Mouse (Mus musculus): ENCODE measurements around the gene Gm20695. TPM values are rescaled to one million over a fixed set of nuclear protein-coding genes. Genes with fewer than 3 reads are reported as not detected.
A peak's percentile ranks its signal among the peaks of the same experiment; 100 is the strongest.
"Not testable (repeated sequence)": the region's sequence is repeated elsewhere in the genome, so short reads cannot be mapped to it uniquely, and the experiment has no call there.

The Gm20695 gene
- polyA plus RNA-seq, 1 experiment from 2014 or later, result 3.7 TPM

GRCm38 (mm10) chr16:3851301-3851700 is 33.1 kb upstream of the Gm20695 start:
- not testable (repeated sequence) for H3K4me2 ChIP-seq (ENCODE audit: low read depth, severe bottlenecking); H3K9me3 ChIP-seq (ENCODE audit: control insufficient read depth, low read length); DNase-seq (ENCODE audit: low spot score); H3K27ac ChIP-seq (replicated peaks; ENCODE audit: low read depth, low read length); H3K4me1 ChIP-seq (ENCODE audit: control insufficient read depth, insufficient read depth, low read length); H3K27me3 ChIP-seq (ENCODE audit: control insufficient read depth, insufficient read depth, low read length); H3K36me3 ChIP-seq (ENCODE audit: control insufficient read depth, insufficient read depth, low read length); H3K9ac ChIP-seq (ENCODE audit: low read length); H3K4me3 ChIP-seq (ENCODE audit: low read depth, low read length); ATAC-seq (ENCODE audit: insufficient number of reproducible peaks, low FRiP score, low TSS enrichment, low read depth)
- WGBS, result 81% methylated on average over 11 of the region's 13 CpGs

- Histone ChIP-seq H3K27me3 (ENCODE audit: control insufficient read depth, insufficient read depth, low read length) (no peaks in the 10 kb centered on the region), H3K9ac (ENCODE audit: low read length) (no peak overlapping the region), H3K4me2 (ENCODE audit: low read depth, severe bottlenecking) (no peak overlapping the region), H3K4me3 (ENCODE audit: low read depth, low read length) (no peak overlapping the region), H3K27ac (replicated peaks; ENCODE audit: low read depth, low read length) (no peak overlapping the region), H3K9me3 (ENCODE audit: control insufficient read depth, low read length) (no peaks in the 10 kb centered on the region), H3K36me3 (ENCODE audit: control insufficient read depth, insufficient read depth, low read length) (no peaks in the 10 kb centered on the region), H3K4me1 (ENCODE audit: control insufficient read depth, insufficient read depth, low read length) (no peaks in the 10 kb centered on the region)
- 21% methylated on average over 12 of the region's 12 CpGs for WGBS
- ATAC-seq (ENCODE audit: insufficient number of reproducible peaks, low FRiP score, low TSS enrichment, low read depth) (no peak), DNase-seq (ENCODE audit: low spot score) (peak; percentile 57)
These were observed 31.9 kb upstream of the Gm20695 start for GRCm38 (mm10) chr16:3852586-3852985.

GRCm38 (mm10) chr16:3854437-3855182 is 29.8 kb upstream of the Gm20695 start:
- Histone ChIP-seq H3K36me3 (ENCODE audit: control insufficient read depth, insufficient read depth, low read length) (no peaks in the 10 kb centered on the region), H3K9ac (ENCODE audit: low read length) (no peak overlapping the region), H3K4me3 (ENCODE audit: low read depth, low read length) (no peak overlapping the region), H3K4me2 (ENCODE audit: low read depth, severe bottlenecking) (no peak overlapping the region), H3K9me3 (ENCODE audit: control insufficient read depth, low read length) (no peaks in the 10 kb centered on the region), H3K27me3 (ENCODE audit: control insufficient read depth, insufficient read depth, low read length) (no peaks in the 10 kb centered on the region), H3K4me1 (ENCODE audit: control insufficient read depth, insufficient read depth, low read length) (no peaks in the 10 kb centered on the region), H3K27ac (replicated peaks; ENCODE audit: low read depth, low read length) (no peak overlapping the region)
- no peak for DNase-seq (ENCODE audit: low spot score)
- no peak for ATAC-seq (ENCODE audit: insufficient number of reproducible peaks, low FRiP score, low TSS enrichment, low read depth)
- 74% methylated on average over 11 of the region's 11 CpGs for WGBS

GRCm38 (mm10) chr16:3855776-3856175 is 28.7 kb upstream of the Gm20695 start:
- H3K9me3 ChIP-seq (ENCODE audit: control insufficient read depth, low read length), result no peaks in the 10 kb centered on the region
- no peak overlapping the region for H3K27ac ChIP-seq (replicated peaks; ENCODE audit: low read depth, low read length)
- no peak overlapping the region for H3K4me3 ChIP-seq (ENCODE audit: low read depth, low read length)
- WGBS, result 77% methylated on average over 1 of the region's 1 CpGs
- no peaks in the 10 kb centered on the region for H3K4me1 ChIP-seq (ENCODE audit: control insufficient read depth, insufficient read depth, low read length)
- no peak overlapping the region for H3K4me2 ChIP-seq (ENCODE audit: low read depth, severe bottlenecking)
- H3K27me3 ChIP-seq (ENCODE audit: control insufficient read depth, insufficient read depth, low read length), result no peaks in the 10 kb centered on the region
- H3K9ac ChIP-seq (ENCODE audit: low read length), result no peak overlapping the region
- DNase-seq (ENCODE audit: low spot score) (no peak), ATAC-seq (ENCODE audit: insufficient number of reproducible peaks, low FRiP score, low TSS enrichment, low read depth) (no peak)
- H3K36me3 ChIP-seq (ENCODE audit: control insufficient read depth, insufficient read depth, low read length), result 0 out of 2 replicates have a peak, but pooled peaks cover 4% of the 10 kb centered on the region

GRCm38 (mm10) chr16:3859254-3859653 is 25.2 kb upstream of the Gm20695 start:
- H3K36me3 ChIP-seq (ENCODE audit: control insufficient read depth, insufficient read depth, low read length), result 0 out of 2 replicates have a peak, but pooled peaks cover 4% of the 10 kb centered on the region
- H3K9me3 ChIP-seq (ENCODE audit: control insufficient read depth, low read length), result no peaks in the 10 kb centered on the region
- H3K27ac ChIP-seq (replicated peaks; ENCODE audit: low read depth, low read length), result no peak overlapping the region
- 94% methylated on average over 4 of the region's 4 CpGs for WGBS
- H3K4me2 ChIP-seq (ENCODE audit: low read depth, severe bottlenecking), result no peak overlapping the region
- no peaks in the 10 kb centered on the region for H3K4me1 ChIP-seq (ENCODE audit: control insufficient read depth, insufficient read depth, low read length)
- no peak overlapping the region for H3K9ac ChIP-seq (ENCODE audit: low read length)
- ATAC-seq (ENCODE audit: insufficient number of reproducible peaks, low FRiP score, low TSS enrichment, low read depth), result no peak
- no peaks in the 10 kb centered on the region for H3K27me3 ChIP-seq (ENCODE audit: control insufficient read depth, insufficient read depth, low read length)
- no peak overlapping the region for H3K4me3 ChIP-seq (ENCODE audit: low read depth, low read length)
- no peak for DNase-seq (ENCODE audit: low spot score)

GRCm38 (mm10) chr16:3871815-3872214 is 12.6 kb upstream of the Gm20695 start:
- no peak overlapping the region for H3K27ac ChIP-seq (replicated peaks; ENCODE audit: low read depth, low read length)

GRCm38 (mm10) chr16:3872216-3873047 is 12.0 kb upstream of the Gm20695 start, which contains the start of gene Naa60:
Naa60 (plus strand) TSS chr16:3872375.
- Histone ChIP-seq H3K4me3 (ENCODE audit: low read depth, low read length) (peak within 1 kb of the TSS; percentile 30), H3K9me3 (ENCODE audit: control insufficient read depth, low read length) (no peaks in the 10 kb centered on the region), H3K27ac (replicated peaks; ENCODE audit: low read depth, low read length) (0 out of 2 replicates have a peak within 1 kb of the TSS, but pooled peaks have one; percentile 25), H3K4me2 (ENCODE audit: low read depth, severe bottlenecking) (peak within 1 kb of the TSS; percentile 50), H3K9ac (ENCODE audit: low read length) (peak within 1 kb of the TSS; percentile 68), H3K4me1 (ENCODE audit: control insufficient read depth, insufficient read depth, low read length) (no peaks in the 10 kb centered on the region; the same call in 1 of the 2 replicates), H3K27me3 (ENCODE audit: control insufficient read depth, insufficient read depth, low read length) (no peaks in the 10 kb centered on the region), H3K36me3 (ENCODE audit: control insufficient read depth, insufficient read depth, low read length) (no peaks in the 10 kb centered on the region)
- ATAC-seq (ENCODE audit: insufficient number of reproducible peaks, low FRiP score, low TSS enrichment, low read depth), result peak; percentile 98
- WGBS, result 7% methylated on average over 47 of the region's 47 CpGs
- DNase-seq (ENCODE audit: low spot score), result peak; percentile 96

More at GRCm38 (mm10) chr16:3871815-3872214, 12.6 kb upstream of the Gm20695 start:
- Histone ChIP-seq H3K27me3 (ENCODE audit: control insufficient read depth, insufficient read depth, low read length) (no peaks in the 10 kb centered on the region), H3K4me2 (ENCODE audit: low read depth, severe bottlenecking) (peak overlapping the region; percentile 50), H3K4me3 (ENCODE audit: low read depth, low read length) (peak overlapping the region; percentile 30), H3K4me1 (ENCODE audit: control insufficient read depth, insufficient read depth, low read length) (no peaks in the 10 kb centered on the region; the same call in 1 of the 2 replicates), H3K36me3 (ENCODE audit: control insufficient read depth, insufficient read depth, low read length) (no peaks in the 10 kb centered on the region), H3K9me3 (ENCODE audit: control insufficient read depth, low read length) (no peaks in the 10 kb centered on the region), H3K9ac (ENCODE audit: low read length) (peak overlapping the region; percentile 43)
- WGBS, result under 1% methylated on average over 16 of the region's 16 CpGs
- ATAC-seq (ENCODE audit: insufficient number of reproducible peaks, low FRiP score, low TSS enrichment, low read depth) (peak; percentile 9; the same call in 1 of the 2 replicates), DNase-seq (ENCODE audit: low spot score) (no peak)

GRCm38 (mm10) chr16:3876346-3876745 is 8.1 kb upstream of the Gm20695 start:
- H3K27me3 ChIP-seq (ENCODE audit: control insufficient read depth, insufficient read depth, low read length), result no peaks in the 10 kb centered on the region
- H3K4me2 ChIP-seq (ENCODE audit: low read depth, severe bottlenecking), result no peak overlapping the region
- no peaks in the 10 kb centered on the region for H3K9me3 ChIP-seq (ENCODE audit: control insufficient read depth, low read length)
- H3K9ac ChIP-seq (ENCODE audit: low read length), result no peak overlapping the region
- H3K27ac ChIP-seq (replicated peaks; ENCODE audit: low read depth, low read length), result no peak overlapping the region
- 90% methylated on average over 4 of the region's 4 CpGs for WGBS
- no peaks in the 10 kb centered on the region for H3K36me3 ChIP-seq (ENCODE audit: control insufficient read depth, insufficient read depth, low read length)
- no peaks in the 10 kb centered on the region; the same call in 1 of the 2 replicates for H3K4me1 ChIP-seq (ENCODE audit: control insufficient read depth, insufficient read depth, low read length)
- ATAC-seq (ENCODE audit: insufficient number of reproducible peaks, low FRiP score, low TSS enrichment, low read depth), result no peak
- no peak overlapping the region for H3K4me3 ChIP-seq (ENCODE audit: low read depth, low read length)
- DNase-seq (ENCODE audit: low spot score), result no peak
